Mouse (Mus musculus) brain, embryonic 18.5 days (tissue): ENCODE measurements at regions not wholly inside any gene's neighbourhood (a gene's known extent, or its start where the extent isn't known, plus 50 kb on each side); places are given as distances from the start of the nearest gene placed in this dataset.
"Not testable (repeated sequence)": the region's sequence is repeated elsewhere in the genome, so short reads cannot be mapped to it uniquely, and the experiment has no call there.

Experiments
- DNase-seq: peaks from one replicate; pipeline ENCODE4 v3.0.0-alpha.2; 2012; ENCODE audit warnings: low read depth, low spot score

- DNase-seq, result no peak
Observed at GRCm38 (mm10) chr1:194437301-194437700, 180.7 kb upstream of the Plxna2 start.

DNA sequence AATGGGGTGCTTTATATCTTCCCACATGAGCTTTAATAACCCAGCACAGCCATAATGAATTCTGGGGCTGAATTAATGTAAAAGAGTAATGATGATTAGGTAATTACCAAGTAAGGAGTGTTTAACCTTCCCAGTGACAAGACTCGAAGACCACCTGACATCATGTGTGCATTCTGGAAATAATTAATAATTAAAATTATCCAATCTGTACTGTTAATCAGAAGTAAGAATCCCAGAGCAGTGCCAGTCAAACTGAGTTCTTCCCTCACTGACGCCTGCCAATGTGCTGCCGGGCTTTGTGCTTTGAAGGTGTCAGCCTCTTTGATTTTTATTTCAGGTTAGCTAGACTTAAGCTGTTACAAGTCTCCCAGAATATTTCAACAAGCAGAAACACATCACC is 183.0 kb upstream of the Plxna2 start:
- no peak for DNase-seq

- no peak for DNase-seq
Observed at GRCm38 (mm10) chr1:194428586-194428985, 189.4 kb upstream of the Plxna2 start.

- DNase-seq, result no peak
Observed at GRCm38 (mm10) chr1:194426293-194426692, 191.7 kb upstream of the Plxna2 start.

- DNase-seq, result no peak
Observed at GRCm38 (mm10) chr1:194424201-194424600, 193.8 kb upstream of the Plxna2 start.

- no peak for DNase-seq
Observed at GRCm38 (mm10) chr1:194412193-194412592, 205.8 kb upstream of the Plxna2 start.

- no peak for DNase-seq
Observed at GRCm38 (mm10) chr1:194411788-194412187, 206.2 kb upstream of the Plxna2 start.

GRCm38 (mm10) chr1:194399281-194399680 is 218.7 kb upstream of the Plxna2 start:
- no peak for DNase-seq

DNA sequence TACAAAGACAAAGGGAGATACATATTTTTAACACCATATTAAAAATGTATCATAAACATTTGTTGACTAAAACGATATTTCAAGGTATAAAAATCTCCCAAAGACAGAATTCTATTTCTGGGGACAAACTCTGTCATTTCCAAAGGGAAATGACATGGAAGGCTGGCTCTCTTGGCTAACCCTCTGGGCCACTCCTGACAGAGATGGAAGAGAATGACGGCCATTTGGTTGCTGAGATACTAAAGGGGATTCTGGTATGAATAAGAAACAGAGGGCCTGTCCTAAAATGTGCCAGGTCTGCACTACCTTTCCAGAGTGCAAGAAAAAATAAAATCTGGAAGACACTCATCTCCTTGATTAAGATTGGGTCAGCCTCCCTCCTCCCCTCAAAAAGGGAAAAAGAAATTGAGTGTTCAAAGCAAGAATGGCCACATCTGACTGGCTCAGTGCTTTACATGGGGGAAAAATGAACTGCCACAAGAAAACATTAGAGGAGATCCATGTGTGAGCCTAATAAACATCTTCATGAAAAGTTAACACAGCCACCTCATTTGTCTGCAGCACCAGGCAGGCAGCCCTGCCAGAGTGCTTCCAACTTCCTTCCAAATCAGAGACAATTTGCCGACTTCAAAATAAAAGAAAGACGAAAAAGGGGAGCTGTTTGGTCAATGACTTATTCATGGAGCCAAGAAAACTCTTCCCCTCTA is 221.1 kb upstream of the Plxna2 start:
- DNase-seq, result no peak

DNA sequence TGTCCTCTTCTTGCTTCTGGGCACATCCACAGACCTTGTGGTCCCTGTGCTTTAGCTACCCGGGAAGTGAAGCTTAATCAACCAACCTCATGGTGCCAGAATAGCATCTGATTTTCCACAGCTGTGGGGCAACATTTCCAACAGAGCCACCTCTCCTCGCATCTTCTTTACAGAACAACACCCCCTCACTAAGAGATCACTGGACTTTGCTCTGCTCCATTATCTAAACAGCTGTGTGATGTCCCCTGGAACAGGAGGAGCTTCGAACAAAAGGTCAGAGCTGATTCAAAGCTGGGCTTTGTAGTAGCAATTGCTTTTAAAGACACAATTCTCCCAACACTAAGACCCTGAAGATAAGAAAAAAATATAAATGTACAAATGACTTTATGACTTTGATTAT is 224.3 kb upstream of the Plxna2 start:
- no peak for DNase-seq

DNA sequence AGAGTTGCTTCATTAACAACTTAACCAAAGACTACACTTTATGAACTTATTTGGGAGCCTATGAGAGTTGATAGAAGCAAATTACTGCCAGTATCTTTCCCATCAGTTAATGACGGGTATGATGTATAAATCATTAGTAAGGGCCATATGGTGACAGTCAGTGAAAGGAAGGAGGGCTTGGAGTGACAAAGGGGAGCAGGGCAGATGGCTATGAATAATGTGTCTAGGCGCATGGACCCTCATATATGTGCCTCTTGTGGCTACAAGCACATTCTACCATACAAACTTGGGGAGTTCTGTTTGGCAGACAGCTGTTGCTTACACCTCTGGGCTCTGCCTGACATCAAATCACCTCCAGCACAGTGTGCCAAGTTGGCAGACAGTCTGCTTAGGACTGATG is 227.8 kb upstream of the Plxna2 start:
- no peak for DNase-seq

DNA sequence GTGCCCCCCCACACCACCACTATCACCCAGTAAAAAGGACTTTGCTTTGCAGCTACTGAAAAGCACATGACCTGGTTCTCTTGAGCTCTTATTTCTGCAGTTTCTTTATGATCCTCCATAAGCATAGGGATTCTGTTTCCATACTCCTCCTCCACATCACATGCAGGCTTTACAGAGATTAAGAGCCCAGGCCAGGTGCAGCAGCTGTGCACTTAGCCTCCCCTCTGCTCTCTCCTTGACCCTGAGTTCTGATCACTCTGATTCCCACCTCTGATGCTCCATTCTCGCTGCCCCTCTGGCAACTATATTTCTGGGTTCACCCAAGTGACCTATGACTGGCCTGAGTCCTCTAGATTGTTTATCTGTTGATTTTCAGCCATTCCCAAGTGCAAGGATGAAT is 239.9 kb upstream of the Plxna2 start:
- no peak for DNase-seq

DNA sequence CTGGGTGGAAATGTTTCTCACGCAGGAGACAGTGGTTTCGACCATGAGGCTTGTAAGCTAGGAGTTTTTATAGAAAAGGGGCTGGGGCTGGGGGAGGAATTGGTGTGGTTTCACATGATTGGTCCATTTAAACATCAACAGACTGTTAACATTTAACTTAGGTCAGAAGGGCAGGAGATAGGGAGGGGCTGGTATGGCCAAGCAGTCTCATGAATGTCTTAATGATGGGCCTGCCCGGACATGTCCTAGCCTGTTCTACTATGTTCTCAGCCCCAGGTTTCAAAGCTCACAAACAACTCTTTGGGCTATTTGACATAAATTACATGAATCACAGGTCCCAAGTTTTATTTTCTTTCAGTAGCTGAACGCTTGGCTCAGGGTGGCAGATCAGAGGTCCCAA is 244.5 kb upstream of the Plxna2 start:
- DNase-seq, result not testable (repeated sequence)

- no peak for DNase-seq
Observed at GRCm38 (mm10) chr1:194363917-194364316, 254.1 kb upstream of the Plxna2 start.

DNA sequence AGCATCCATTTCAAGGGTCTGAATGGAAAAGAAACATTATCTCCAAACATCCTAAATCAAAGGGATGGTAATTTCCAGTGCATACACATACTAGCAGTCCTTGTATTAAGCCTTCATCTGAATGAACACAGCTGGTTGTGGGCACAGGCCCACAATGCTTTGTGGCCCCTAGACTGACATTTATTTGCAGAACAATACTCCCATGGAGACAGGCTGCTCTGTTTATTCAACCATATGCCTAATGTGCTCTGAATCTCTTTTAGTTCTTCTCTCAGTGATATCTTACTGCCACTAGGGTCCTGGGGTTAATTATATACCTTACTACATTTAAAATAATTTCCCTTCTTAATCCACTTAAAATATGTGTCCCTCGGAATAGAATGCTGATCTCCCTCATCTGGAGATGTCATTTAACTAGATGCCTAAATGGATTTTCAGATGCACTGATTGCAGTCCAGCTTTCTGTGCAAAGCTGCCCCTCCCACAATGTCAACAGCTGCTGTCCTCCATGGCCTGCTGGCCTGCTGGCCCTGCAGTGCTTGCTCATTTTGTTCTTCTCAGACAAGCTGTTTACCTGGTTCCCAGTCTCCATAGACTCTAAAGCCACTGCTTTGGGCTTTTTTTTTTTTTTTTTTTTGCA is 254.8 kb upstream of the Plxna2 start:
- DNase-seq, result no peak

GRCm38 (mm10) chr1:194362298-194362697 is 255.7 kb upstream of the Plxna2 start:
- DNase-seq, result no peak

GRCm38 (mm10) chr1:194361316-194361715 is 256.7 kb upstream of the Plxna2 start:
- DNase-seq, result no peak

- DNase-seq, result no peak
Observed at GRCm38 (mm10) chr1:194354332-194355120, 263.5 kb upstream of the Plxna2 start.

- DNase-seq, result no peak
Observed at GRCm38 (mm10) chr1:194345304-194346033, 272.5 kb upstream of the Plxna2 start.

GRCm38 (mm10) chr1:194342568-194342967 is 275.4 kb upstream of the Plxna2 start:
- no peak for DNase-seq

- no peak for DNase-seq
Observed at GRCm38 (mm10) chr1:194341758-194342157, 276.3 kb upstream of the Plxna2 start.
